Mouse (Mus musculus) G1E (cell line): ENCODE results near the gene Spats2l. TPM values are rescaled to one million over a fixed set of nuclear protein-coding genes. Genes with fewer than 3 reads are reported as not detected.

ENCODE experiments used
- ATAC-seq: 2 replicates; pipeline ENCODE4 v1.8.0; 2016; ENCODE audit warnings: mild to moderate bottlenecking; ENCODE audit not compliant: insufficient number of reproducible peaks, poor library complexity, low FRiP score, severe bottlenecking; ENCODE audit errors: extremely low read depth
- DNase-seq: peaks from one replicate; pipeline ENCODE4 v3.0.0; 2012; ENCODE audit warnings: low spot score
- H3K27me3 ChIP-seq: 2 replicates; pipeline ENCODE4 v1.6.1; 2012; ENCODE audit warnings: mild to moderate bottlenecking, low read length, inconsistent platforms; ENCODE audit not compliant: insufficient read depth
- H3K36me3 ChIP-seq: replicated peaks from 2 replicates; pipeline ENCODE3; 2012; ENCODE audit warnings: mild to moderate bottlenecking, inconsistent platforms
- H3K4me1 ChIP-seq: 2 replicates; pipeline ENCODE4 v1.6.1; 2012; ENCODE audit warnings: low read depth, low read length, inconsistent platforms, mixed read lengths; ENCODE audit not compliant: insufficient read depth
- H3K4me3 ChIP-seq: 2 replicates; pipeline ENCODE4 v1.5.1; 2012; ENCODE audit warnings: low read depth, mild to moderate bottlenecking, inconsistent platforms, low read length, moderate library complexity, mixed read lengths
- H3K9me3 ChIP-seq: replicated peaks from 2 replicates; pipeline ENCODE4 v1.6.1; 2012; ENCODE audit warnings: inconsistent platforms
- CTCF ChIP-seq: IDR thresholded peaks from 2 replicates; pipeline ENCODE4 v1.5.1; 2012; ENCODE audit warnings: low read depth, low read length, inconsistent platforms, mixed read lengths
- GATA1 ChIP-seq: IDR thresholded peaks from 2 replicates; pipeline ENCODE4 v1.6.1; 2012; ENCODE audit warnings: borderline replicate concordance, low read length, inconsistent platforms, mixed read lengths
- GATA2 ChIP-seq: IDR thresholded peaks from 2 replicates; pipeline ENCODE4 v1.6.1; 2012; ENCODE audit warnings: low read depth, low read length, inconsistent platforms, borderline replicate concordance
- POLR2AphosphoS5 ChIP-seq: IDR thresholded peaks from 2 replicates; pipeline ENCODE4 v1.6.1; 2012; ENCODE audit warnings: low read depth, low read length, inconsistent platforms; ENCODE audit not compliant: insufficient replicate concordance
- TAL1 ChIP-seq: conservative IDR thresholded peaks from 2 replicates; pipeline ENCODE4 v1.6.1; 2012; ENCODE audit warnings: low read depth, low read length, inconsistent platforms, mixed read lengths
- polyA plus RNA-seq: library from polyadenylated mRNA; stranded (reverse); fragments of >175 nt; gene quantifications from 2 replicates; pipeline ENCODE4 v1.2.3, GENCODE M21; 2012
- total RNA-seq, 2 experiments: library from RNA; stranded (forward) in 1 of 2; stranded (reverse) in 1 of 2; fragments of 200-1000 nt in 1 of 2; fragments of >200 nt in 1 of 2; fragmentation: Nextera tagmentation in 1 of 2; gene quantifications; 2 replicates each; pipeline ENCODE4 v1.2.3; 2014 to 2017

Spats2l gene
- total and polyA plus RNA-seq, 3 experiments, result 0.33 TPM; not detected in 2

GRCm38 (mm10) chr1:57835128-57835527, 61.2 kb downstream of the Spats2l start:
- H3K36me3 ChIP-seq, result no peaks in the 10 kb centered on the region
- peaks cover 10% of the 10 kb centered on the region; the same call in 1 of the 2 replicates for H3K27me3 ChIP-seq
- no peak for TF ChIP-seq GATA1
- no peak for TF ChIP-seq GATA2
- H3K9me3 ChIP-seq, result no peaks in the 10 kb centered on the region
- ATAC-seq (no peak), DNase-seq (no peak)
- no peaks in the 10 kb centered on the region for H3K4me1 ChIP-seq
- no peak overlapping the region for H3K4me3 ChIP-seq

- DNase-seq, result no peak
- H3K9me3 ChIP-seq, result no peaks in the 10 kb centered on the region
- ATAC-seq, result no peak
- H3K27me3 ChIP-seq, result peaks cover 10% of the 10 kb centered on the region; the same call in 1 of the 2 replicates
- no peak for TF ChIP-seq TAL1
- no peak for TF ChIP-seq CTCF
- TF ChIP-seq GATA2, result no peak
- TF ChIP-seq POLR2AphosphoS5, result no peak
- no peak for TF ChIP-seq GATA1
- H3K36me3 ChIP-seq, result no peaks in the 10 kb centered on the region
- no peaks in the 10 kb centered on the region for H3K4me1 ChIP-seq
- H3K4me3 ChIP-seq, result no peak overlapping the region
These were observed 62.8 kb downstream of the Spats2l start for GRCm38 (mm10) chr1:57836686-57837317.

- TF ChIP-seq CTCF, result no peak
- TF ChIP-seq TAL1, result no peak
- no peak for TF ChIP-seq POLR2AphosphoS5
- Histone ChIP-seq H3K4me3 (no peak overlapping the region), H3K9me3 (no peaks in the 10 kb centered on the region), H3K27me3 (no peaks in the 10 kb centered on the region), H3K36me3 (no peaks in the 10 kb centered on the region), H3K4me1 (no peaks in the 10 kb centered on the region)
- no peak for DNase-seq
- ATAC-seq, result no peak
These were observed 65.9 kb downstream of the Spats2l start for GRCm38 (mm10) chr1:57839863-57840262.

GRCm38 (mm10) chr1:57845054-57845722, 71.2 kb downstream of the Spats2l start:
- DNase-seq, result no peak
- no peaks in the 10 kb centered on the region for H3K36me3 ChIP-seq
- no peak for ATAC-seq
- no peak for TF ChIP-seq TAL1
- TF ChIP-seq GATA2, result no peak
- no peak for TF ChIP-seq GATA1
- no peak for TF ChIP-seq CTCF
- TF ChIP-seq POLR2AphosphoS5, result no peak
- H3K4me3 ChIP-seq, result no peak overlapping the region
- H3K4me1 ChIP-seq, result no peaks in the 10 kb centered on the region
- H3K9me3 ChIP-seq, result no peaks in the 10 kb centered on the region
- no peaks in the 10 kb centered on the region for H3K27me3 ChIP-seq

- Histone ChIP-seq H3K4me3 (no peak overlapping the region), H3K36me3 (no peaks in the 10 kb centered on the region), H3K4me1 (no peaks in the 10 kb centered on the region), H3K27me3 (no peaks in the 10 kb centered on the region), H3K9me3 (no peaks in the 10 kb centered on the region)
- ATAC-seq, result no peak
- no peak for DNase-seq
- no peak for TF ChIP-seq CTCF
- TF ChIP-seq TAL1, result no peak
- TF ChIP-seq GATA2, result no peak
- no peak for TF ChIP-seq GATA1
- no peak for TF ChIP-seq POLR2AphosphoS5
These were observed 73.1 kb downstream of the Spats2l start for GRCm38 (mm10) chr1:57846856-57847698.

GRCm38 (mm10) chr1:57849087-57849486, 75.1 kb downstream of the Spats2l start:
- no peaks in the 10 kb centered on the region for H3K4me1 ChIP-seq
- no peak overlapping the region for H3K4me3 ChIP-seq
- no peaks in the 10 kb centered on the region for H3K36me3 ChIP-seq
- H3K9me3 ChIP-seq, result no peaks in the 10 kb centered on the region
- H3K27me3 ChIP-seq, result no peaks in the 10 kb centered on the region
- no peak for ATAC-seq
- no peak for DNase-seq
- TF ChIP-seq GATA2, result no peak
- no peak for TF ChIP-seq CTCF
- TF ChIP-seq POLR2AphosphoS5, result no peak
- no peak for TF ChIP-seq TAL1
- no peak for TF ChIP-seq GATA1
